Mouse (Mus musculus) liver, embryonic 12.5 days (tissue): ENCODE results near the gene Capn9. TPM values are rescaled to one million over a fixed set of nuclear protein-coding genes. Genes with fewer than 3 reads are reported as not detected.

Experiments used
- ATAC-seq: fragments of 200-750 bp; cut with Nextera tagmentation; 2 replicates; pipeline ENCODE4 v1.8.0; 2017; ENCODE audit warnings: moderate number of reproducible peaks, mild to moderate bottlenecking, moderate library complexity
- H3K27ac ChIP-seq: fragments of 300-500 bp; sonication (generic); 2 replicates; pipeline ENCODE4 v1.5.1; 2016; ENCODE audit warnings: mild to moderate bottlenecking
- H3K27me3 ChIP-seq: fragments of 300-500 bp; sonication (generic); replicated peaks from 2 replicates; pipeline ENCODE4 v1.6.1; 2016; ENCODE audit warnings: mild to moderate bottlenecking, moderate library complexity
- H3K36me3 ChIP-seq: fragments of 300-500 bp; sonication (generic); 2 replicates; pipeline ENCODE4 v1.6.1; 2016; ENCODE audit warnings: mild to moderate bottlenecking, moderate library complexity
- H3K4me1 ChIP-seq: fragments of 300-500 bp; sonication (generic); 2 replicates; pipeline ENCODE4 v1.6.1; 2016
- H3K4me2 ChIP-seq: fragments of 300-500 bp; sonication (generic); 2 replicates; pipeline ENCODE4 v1.6.1; 2016; ENCODE audit warnings: mild to moderate bottlenecking, moderate library complexity
- H3K4me3 ChIP-seq: fragments of 300-500 bp; sonication (generic); 2 replicates; pipeline ENCODE4 v1.5.1; 2016; ENCODE audit warnings: mild to moderate bottlenecking, moderate library complexity
- H3K9ac ChIP-seq: fragments of 300-500 bp; sonication (generic); 2 replicates; pipeline ENCODE4 v1.6.1; 2016; ENCODE audit warnings: mild to moderate bottlenecking, moderate library complexity
- H3K9me3 ChIP-seq: fragments of 300-500 bp; sonication (generic); replicated peaks from 2 replicates; pipeline ENCODE4 v1.6.1; 2016; ENCODE audit warnings: mild to moderate bottlenecking, moderate library complexity
- WGBS: fragments of 180-500 bp; shearing (Covaris S2); methylation state at CpG from one replicate; pipeline ENCODE4 v1.1.7; 2016; ENCODE audit not compliant: insufficient replicate concordance; 5-methylcytosine and 5-hydroxymethylcytosine counted together
- polyA plus RNA-seq: library from polyadenylated mRNA; unstranded; fragments of >200 nt; fragmentation: Nextera tagmentation; extraction: Ambion mirVana; gene quantifications from 2 replicates; pipeline ENCODE4 v1.2.1, GENCODE M21; 2016

Capn9 gene
- polyA plus RNA-seq, 1 experiment from 2014 or later, result 0.05 TPM

GRCm38 (mm10) chr8:124573552-124574340 lies 2.2 kb upstream of the Capn9 start:
- no peaks in the 10 kb centered on the region for H3K36me3 ChIP-seq
- H3K27ac ChIP-seq, result peak overlapping the region; percentile 67
- no peak for ATAC-seq
- no peak overlapping the region for H3K9ac ChIP-seq
- no peaks in the 10 kb centered on the region for H3K9me3 ChIP-seq
- H3K4me1 ChIP-seq, result peaks cover 15% of the 10 kb centered on the region
- no peak overlapping the region for H3K4me2 ChIP-seq
- no peak overlapping the region for H3K4me3 ChIP-seq
- H3K27me3 ChIP-seq, result no peaks in the 10 kb centered on the region
- 54% methylated on average over 15 of the region's 15 CpGs for WGBS

- no peaks in the 10 kb centered on the region for H3K27me3 ChIP-seq
- WGBS, result 67% methylated on average over 1 of the region's 1 CpGs
- H3K27ac ChIP-seq, result no peak overlapping the region
- H3K4me3 ChIP-seq, result no peak overlapping the region
- no peak overlapping the region for H3K4me2 ChIP-seq
- H3K36me3 ChIP-seq, result no peaks in the 10 kb centered on the region
- peaks cover 9% of the 10 kb centered on the region; the same call in 1 of the 2 replicates for H3K4me1 ChIP-seq
- no peak overlapping the region for H3K9ac ChIP-seq
- no peak for ATAC-seq
- H3K9me3 ChIP-seq, result no peaks in the 10 kb centered on the region
Measured at GRCm38 (mm10) chr8:124576751-124577150, 840 bp downstream of the Capn9 start.

GRCm38 (mm10) chr8:124585718-124586425 lies 10.0 kb downstream of the Capn9 start:
- Histone ChIP-seq H3K4me1 (0 out of 2 replicates have a peak, but pooled peaks cover 8% of the 10 kb centered on the region), H3K36me3 (no peaks in the 10 kb centered on the region), H3K27me3 (no peaks in the 10 kb centered on the region), H3K9ac (no peak overlapping the region), H3K4me3 (no peak overlapping the region), H3K9me3 (no peaks in the 10 kb centered on the region), H3K27ac (no peak overlapping the region), H3K4me2 (no peak overlapping the region)
- WGBS, result 30% methylated on average over 3 of the region's 3 CpGs
- ATAC-seq, result no peak

GRCm38 (mm10) chr8:124586556-124586955 lies 10.6 kb downstream of the Capn9 start:
- Histone ChIP-seq H3K27ac (no peak overlapping the region), H3K9me3 (no peaks in the 10 kb centered on the region), H3K4me3 (no peak overlapping the region), H3K4me2 (no peak overlapping the region), H3K4me1 (0 out of 2 replicates have a peak, but pooled peaks cover 8% of the 10 kb centered on the region), H3K27me3 (no peaks in the 10 kb centered on the region), H3K36me3 (no peaks in the 10 kb centered on the region), H3K9ac (no peak overlapping the region)
- no peak for ATAC-seq
- 62% methylated on average over 2 of the region's 2 CpGs for WGBS

GRCm38 (mm10) chr8:124589393-124589792 lies 13.5 kb downstream of the Capn9 start:
- Histone ChIP-seq H3K9ac (no peak overlapping the region), H3K36me3 (no peaks in the 10 kb centered on the region), H3K4me1 (0 out of 2 replicates have a peak, but pooled peaks cover 8% of the 10 kb centered on the region), H3K27me3 (no peaks in the 10 kb centered on the region), H3K27ac (no peak overlapping the region), H3K4me3 (no peak overlapping the region), H3K4me2 (no peak overlapping the region), H3K9me3 (no peaks in the 10 kb centered on the region)
- 45% methylated on average over 4 of the region's 4 CpGs for WGBS
- ATAC-seq, result no peak

- 63% methylated on average over 5 of the region's 5 CpGs for WGBS
- no peak overlapping the region for H3K4me2 ChIP-seq
- no peak overlapping the region for H3K4me3 ChIP-seq
- peaks cover 7% of the 10 kb centered on the region; the same call in 1 of the 2 replicates for H3K27me3 ChIP-seq
- H3K9me3 ChIP-seq, result no peaks in the 10 kb centered on the region
- ATAC-seq, result no peak
- H3K9ac ChIP-seq, result no peak overlapping the region
- no peaks in the 10 kb centered on the region for H3K36me3 ChIP-seq
- no peaks in the 10 kb centered on the region for H3K4me1 ChIP-seq
- no peak overlapping the region for H3K27ac ChIP-seq
Measured at GRCm38 (mm10) chr8:124604066-124604465, 28.2 kb downstream of the Capn9 start.

- H3K4me3 ChIP-seq, result no peak overlapping the region
- H3K27ac ChIP-seq, result no peak overlapping the region
- no peaks in the 10 kb centered on the region for H3K36me3 ChIP-seq
- peaks cover 9% of the 10 kb centered on the region for H3K27me3 ChIP-seq
- H3K4me1 ChIP-seq, result no peaks in the 10 kb centered on the region
- no peaks in the 10 kb centered on the region for H3K9me3 ChIP-seq
- no peak overlapping the region for H3K4me2 ChIP-seq
- WGBS, result 59% methylated on average over 13 of the region's 13 CpGs
- ATAC-seq, result no peak
- no peak overlapping the region for H3K9ac ChIP-seq
Measured at GRCm38 (mm10) chr8:124608239-124608971, 32.5 kb downstream of the Capn9 start.

GRCm38 (mm10) chr8:124608972-124609353 lies 33.1 kb downstream of the Capn9 start:
- Histone ChIP-seq H3K4me2 (no peak overlapping the region), H3K9me3 (no peaks in the 10 kb centered on the region), H3K4me3 (no peak overlapping the region), H3K9ac (no peak overlapping the region), H3K4me1 (no peaks in the 10 kb centered on the region), H3K27ac (no peak overlapping the region), H3K27me3 (peaks cover 8% of the 10 kb centered on the region), H3K36me3 (no peaks in the 10 kb centered on the region)
- ATAC-seq, result no peak
- 62% methylated on average over 9 of the region's 9 CpGs for WGBS

- H3K4me2 ChIP-seq, result no peak overlapping the region
- WGBS, result 64% methylated on average over 5 of the region's 6 CpGs
- H3K4me3 ChIP-seq, result no peak overlapping the region
- H3K4me1 ChIP-seq, result no peaks in the 10 kb centered on the region; the same call in 1 of the 2 replicates
- peaks cover 9% of the 10 kb centered on the region; the same call in 1 of the 2 replicates for H3K27me3 ChIP-seq
- ATAC-seq, result no peak
- H3K9ac ChIP-seq, result no peak overlapping the region
- H3K27ac ChIP-seq, result no peak overlapping the region
- H3K36me3 ChIP-seq, result no peaks in the 10 kb centered on the region
- H3K9me3 ChIP-seq, result no peaks in the 10 kb centered on the region
Measured at GRCm38 (mm10) chr8:124614325-124614724, 38.4 kb downstream of the Capn9 start.

- peaks cover 7% of the 10 kb centered on the region; the same call in 1 of the 2 replicates for H3K27me3 ChIP-seq
- H3K4me2 ChIP-seq, result peak overlapping the region; percentile 55
- H3K4me3 ChIP-seq, result peak overlapping the region; percentile 20; the same call in 1 of the 2 replicates
- H3K4me1 ChIP-seq, result no peaks in the 10 kb centered on the region; the same call in 1 of the 2 replicates
- 12% methylated on average over 17 of the region's 17 CpGs for WGBS
- H3K9ac ChIP-seq, result no peak overlapping the region
- no peaks in the 10 kb centered on the region for H3K36me3 ChIP-seq
- no peaks in the 10 kb centered on the region for H3K9me3 ChIP-seq
- no peak overlapping the region for H3K27ac ChIP-seq
- ATAC-seq, result no peak
Measured at GRCm38 (mm10) chr8:124617266-124617869, 41.5 kb downstream of the Capn9 start.

GRCm38 (mm10) chr8:124618252-124618651 lies 42.3 kb downstream of the Capn9 start:
- Histone ChIP-seq H3K9ac (no peak overlapping the region), H3K27me3 (peaks cover 7% of the 10 kb centered on the region; the same call in 1 of the 2 replicates), H3K27ac (no peak overlapping the region), H3K9me3 (no peaks in the 10 kb centered on the region), H3K4me3 (no peak overlapping the region), H3K4me2 (no peak overlapping the region), H3K4me1 (no peaks in the 10 kb centered on the region; the same call in 1 of the 2 replicates), H3K36me3 (no peaks in the 10 kb centered on the region)
- ATAC-seq, result no peak
- WGBS, result 50% methylated on average over 9 of the region's 9 CpGs
